Comparison of ENCODE assay signal across 20 mouse cellular contexts in genomic region chr1:134852797-134853196, GRCm38 (mm10).
DNase-seq lines count a peak whose midpoint lies in the region; ATAC-seq and TF ChIP-seq lines count a peak whose summit lies in the region.
"Had no signal": no experiment of that assay in that cellular context is flagged by ENCODE, and none has a peak within 500 bp of the region (broad histone marks: within the 10 kb centered on the region; RNA-seq: fewer than 3 reads in every experiment).

No protein-coding gene starts in this region.

- no peaks in the 10 kb centered on the region for H3K9me3 ChIP-seq in liver, embryonic 14.5 days (ENCODE audit: control insufficient read depth, low read length)
- no peaks in the 10 kb centered on the region for H3K9me3 ChIP-seq in liver, embryonic 11.5 days (ENCODE audit: control insufficient read depth, low read length)
- no peaks in the 10 kb centered on the region for H3K9me3 ChIP-seq in kidney, embryonic 15.5 days (replicated peaks)
- H3K9me3 ChIP-seq: embryonic facial prominence, embryonic 10.5 days; embryonic facial prominence, embryonic 12.5 days; forebrain, embryonic 12.5 days had no signal

- 32% methylated on average over 3 of the region's 3 CpGs for WGBS in liver, embryonic 14.5 days (ENCODE audit: insufficient replicate concordance)
- WGBS in liver, embryonic 11.5 days, result 65% methylated on average over 3 of the region's 3 CpGs
- 84% methylated on average over 3 of the region's 3 CpGs for WGBS in kidney, embryonic 15.5 days

- no peak for TF ChIP-seq EP300 in liver, embryonic 14.5 days (IDR thresholded peaks at IDR 0.05; ENCODE audit: low read depth)

- no peak overlapping the region for H3K4me3 ChIP-seq in liver, embryonic 14.5 days (ENCODE audit: insufficient read depth in 1 of 2, low read depth in 2 of 2, low read length in 2 of 2)
- H3K4me3 ChIP-seq in liver, embryonic 11.5 days (ENCODE audit: low read depth, low read length), result no peak overlapping the region
- no peak overlapping the region for H3K4me3 ChIP-seq in kidney, embryonic 15.5 days (replicated peaks)
- H3K4me3 ChIP-seq: embryonic facial prominence, embryonic 10.5 days; embryonic facial prominence, embryonic 12.5 days; forebrain, embryonic 12.5 days had no signal

- no peaks in the 10 kb centered on the region for H3K36me3 ChIP-seq in liver, embryonic 14.5 days (replicated peaks; ENCODE audit: control insufficient read depth, insufficient read depth, low read depth)
- H3K36me3 ChIP-seq in liver, embryonic 11.5 days (ENCODE audit: control insufficient read depth, insufficient read depth, low read length), result no peaks in the 10 kb centered on the region
- H3K36me3 ChIP-seq in kidney, embryonic 15.5 days, result peaks cover 2% of the 10 kb centered on the region; the same call in 1 of the 2 replicates
- H3K36me3 ChIP-seq: embryonic facial prominence, embryonic 12.5 days; forebrain, embryonic 12.5 days had no signal

- peaks cover 0 to 3% of the 10 kb centered on the region in 2 experiments; a peak in 1 of 4 replicates for H3K4me1 ChIP-seq in liver, embryonic 14.5 days (replicated peaks; ENCODE audit: control insufficient read depth in 2 of 2, insufficient read depth in 2 of 2, low read length in 1 of 2)
- H3K4me1 ChIP-seq in liver, embryonic 11.5 days (replicated peaks; ENCODE audit: control insufficient read depth, insufficient read depth, low read length), result no peaks in the 10 kb centered on the region
- no peaks in the 10 kb centered on the region for H3K4me1 ChIP-seq in kidney, embryonic 15.5 days
- H3K4me1 ChIP-seq: embryonic facial prominence, embryonic 10.5 days; embryonic facial prominence, embryonic 12.5 days; forebrain, embryonic 12.5 days had no signal

- H3K27me3 ChIP-seq in liver, embryonic 14.5 days (ENCODE audit: control insufficient read depth, insufficient read depth, low read length), result no peaks in the 10 kb centered on the region
- no peaks in the 10 kb centered on the region for H3K27me3 ChIP-seq in liver, embryonic 11.5 days (replicated peaks; ENCODE audit: control insufficient read depth, insufficient read depth, low read length)
- H3K27me3 ChIP-seq in kidney, embryonic 15.5 days, result no peaks in the 10 kb centered on the region
- H3K27me3 ChIP-seq: embryonic facial prominence, embryonic 12.5 days; Patski had no signal

- no peak overlapping the region for H3K4me2 ChIP-seq in liver, embryonic 14.5 days (ENCODE audit: low read depth)
- no peak overlapping the region for H3K4me2 ChIP-seq in liver, embryonic 11.5 days
- no peak overlapping the region for H3K4me2 ChIP-seq in kidney, embryonic 15.5 days
- H3K4me2 ChIP-seq: embryonic facial prominence, embryonic 12.5 days; forebrain, embryonic 12.5 days had no signal

- H3K27ac ChIP-seq in liver, embryonic 14.5 days, result no peak overlapping the region
- no peak overlapping the region for H3K27ac ChIP-seq in liver, embryonic 11.5 days (ENCODE audit: low read depth, low read length)
- no peak overlapping the region for H3K27ac ChIP-seq in kidney, embryonic 15.5 days
- H3K27ac ChIP-seq: embryonic facial prominence, embryonic 10.5 days; embryonic facial prominence, embryonic 12.5 days; forebrain, embryonic 12.5 days had no signal

- 0 out of 2 replicates have a peak, but pooled peaks have one; percentile 21 for ATAC-seq in liver, embryonic 14.5 days (ENCODE audit: insufficient read depth)
- ATAC-seq in liver, embryonic 11.5 days (replicated peaks; ENCODE audit: low FRiP score), result no peak; the same call in 1 of the 2 replicates
- peak; percentile 44; the same call in 1 of the 2 replicates for ATAC-seq in megakaryocyte progenitor cell, adult 5-6 weeks (replicated peaks; ENCODE audit: poor library complexity)
- no peak for ATAC-seq in kidney, embryonic 15.5 days (replicated peaks; ENCODE audit: low FRiP score)
- ATAC-seq: activated CD4-positive, CD25-positive, alpha-beta regulatory T cell, adult 4 months; forebrain, embryonic 14.5 days; forebrain, embryonic 16.5 days; Patski had no signal

- intact Hi-C loops in heart, postnatal 36 days (cut with DNase I), result loop anchor here (5.0 kb wide), 2 partner anchors 105 to 130 kb away; no protein-coding TSS in a partner anchor

- DNase-seq in heart, adult 11 months, result peak; percentile 48
- no peak for DNase-seq in heart, postnatal 36 days
- no peak for DNase-seq in liver, embryonic 14.5 days (ENCODE audit: low read depth in 3 of 3, low spot score in 3 of 3)
- DNase-seq in liver, embryonic 11.5 days (ENCODE audit: low spot score), result no peak
- no peak for DNase-seq in frontal cortex, adult 2 months (ENCODE audit: extremely low spot score in 1 of 2, low spot score in 1 of 2)
- DNase-seq: adrenal gland, adult 8-10 months; adrenal gland, postnatal 14 days; adrenal gland, postnatal 36 days; cerebellum, adult 2 months; cerebellum, adult 9-10 months; cerebellum, postnatal 10 days had no signal

- no peak for TF ChIP-seq CTCF in liver, embryonic 14.5 days (IDR thresholded peaks at IDR 0.05; ENCODE audit: low read depth)

- H3K9ac ChIP-seq in liver, embryonic 14.5 days (replicated peaks), result no peak overlapping the region
- no peak overlapping the region for H3K9ac ChIP-seq in liver, embryonic 11.5 days (ENCODE audit: low read depth, low read length)
- no peak overlapping the region for H3K9ac ChIP-seq in kidney, embryonic 15.5 days
- H3K9ac ChIP-seq: embryonic facial prominence, embryonic 12.5 days; forebrain, embryonic 12.5 days had no signal

Comparison
In these comparisons a context has a peak if more than half of its experiments do, and no peak if none do; other contexts are left out.
1. ATAC-seq: peak in liver, embryonic 14.5 days (single experiment) and megakaryocyte progenitor cell, adult 5-6 weeks (single experiment); none in liver, embryonic 11.5 days (single experiment) and kidney, embryonic 15.5 days (single experiment).